Mouse (Mus musculus) cerebellum, postnatal 14 days (tissue): ENCODE data around the gene Prm1.

Experiments
- DNase-seq, 2 experiments: peaks; one replicate each; pipeline ENCODE4 v3.0.0; 2021; ENCODE audit warnings: mixed read lengths in 2 of 2

Gene Prm1

DNA sequence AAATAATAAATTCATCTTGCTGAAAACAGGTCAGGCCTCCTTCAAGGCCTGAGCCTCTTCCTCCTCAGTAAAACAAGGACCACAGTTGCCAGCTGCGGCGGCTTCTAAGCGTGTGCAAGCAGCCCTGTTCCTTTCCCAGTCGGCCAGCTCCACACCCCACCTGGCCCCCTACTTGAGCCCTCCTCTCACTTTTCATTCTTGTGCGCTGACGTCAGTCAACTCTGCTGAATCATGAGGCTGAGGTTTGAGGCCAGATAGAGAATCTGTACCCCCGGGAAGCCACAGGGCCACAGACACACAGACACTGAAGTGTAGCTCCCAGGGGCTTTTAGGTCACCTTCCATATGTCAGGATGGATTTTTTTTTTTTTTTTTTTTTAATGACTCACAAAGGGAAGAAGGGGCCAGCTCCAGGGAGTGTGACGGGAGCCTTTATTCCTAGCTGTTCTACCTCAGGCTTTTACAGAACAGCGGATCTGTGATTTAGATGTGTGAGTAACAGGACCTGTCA lies 23.7 kb downstream of the Prm1 start:
- no peak for DNase-seq

DNA sequence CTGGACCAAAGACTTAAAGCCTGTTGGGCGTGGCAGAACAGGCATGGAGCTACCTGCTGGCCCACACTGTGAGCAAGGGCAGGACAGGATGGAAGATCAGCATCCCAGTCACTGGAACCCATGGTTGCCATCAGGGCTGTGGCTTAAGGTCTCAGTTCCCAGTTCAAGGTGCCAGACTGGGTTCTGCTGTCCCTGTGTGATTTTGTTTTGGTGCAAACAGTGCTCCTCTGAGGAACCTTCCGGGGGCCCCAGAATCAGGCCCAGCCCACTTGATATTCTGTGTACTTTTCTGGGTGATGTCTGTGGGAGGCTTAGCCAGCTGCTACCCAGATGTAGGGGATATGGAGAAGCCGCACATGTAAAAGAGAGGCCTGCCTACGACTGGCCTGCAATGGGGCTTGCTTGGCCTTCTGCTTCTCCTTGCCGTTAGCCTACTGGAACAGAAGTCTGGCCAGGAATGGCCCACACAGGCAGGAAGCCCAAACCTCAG lies 25.0 kb downstream of the Prm1 start:
- DNase-seq = no peak

DNA sequence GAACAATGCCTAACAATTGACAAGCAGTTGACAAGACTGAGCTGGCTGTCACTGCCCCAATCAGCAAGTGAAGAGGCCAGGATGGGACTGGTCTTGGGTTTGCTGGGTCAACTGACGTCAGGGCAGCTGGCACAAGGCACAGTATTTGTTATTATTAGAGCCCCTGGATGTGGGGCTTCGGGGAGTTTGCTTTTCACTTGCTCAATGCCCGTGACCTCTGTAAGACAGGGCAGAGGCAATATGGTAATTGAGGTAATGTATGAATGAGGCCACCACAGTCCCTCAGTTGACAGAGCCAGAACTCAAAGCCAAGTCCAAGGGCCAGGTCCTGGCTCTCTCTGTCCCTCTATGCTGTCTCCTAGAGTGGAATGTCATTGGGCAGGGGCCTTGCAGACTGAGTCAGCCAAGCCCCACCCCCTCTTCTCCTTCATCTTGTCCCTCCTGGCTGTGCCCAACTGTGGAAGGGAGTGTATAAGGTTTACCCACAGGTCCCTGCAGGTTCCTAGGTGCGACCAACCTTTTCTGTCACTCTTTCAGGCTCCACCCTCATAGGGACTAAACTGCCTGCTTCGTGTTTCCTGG lies 28.0 kb downstream of the Prm1 start:
- DNase-seq = no peak

DNA sequence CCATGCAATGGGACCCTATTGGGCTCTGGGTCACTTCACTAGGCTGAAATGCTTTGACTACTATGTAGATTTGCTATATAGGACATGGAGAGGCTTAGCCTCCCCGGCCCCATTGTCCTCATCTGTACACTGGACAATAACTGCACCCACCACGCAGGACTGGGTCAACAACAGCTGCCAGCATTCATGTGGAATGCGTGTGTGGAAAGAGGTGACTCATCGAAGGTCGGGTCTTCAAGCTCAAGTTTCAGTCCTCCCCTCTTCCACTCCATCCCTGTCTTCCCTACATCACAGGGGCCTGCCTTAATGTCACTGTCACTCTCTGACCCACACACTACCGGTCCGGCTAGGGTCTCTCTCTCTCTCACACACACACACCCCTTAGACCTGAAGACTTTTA lies 29.3 kb downstream of the Prm1 start:
- DNase-seq = no peak

DNA sequence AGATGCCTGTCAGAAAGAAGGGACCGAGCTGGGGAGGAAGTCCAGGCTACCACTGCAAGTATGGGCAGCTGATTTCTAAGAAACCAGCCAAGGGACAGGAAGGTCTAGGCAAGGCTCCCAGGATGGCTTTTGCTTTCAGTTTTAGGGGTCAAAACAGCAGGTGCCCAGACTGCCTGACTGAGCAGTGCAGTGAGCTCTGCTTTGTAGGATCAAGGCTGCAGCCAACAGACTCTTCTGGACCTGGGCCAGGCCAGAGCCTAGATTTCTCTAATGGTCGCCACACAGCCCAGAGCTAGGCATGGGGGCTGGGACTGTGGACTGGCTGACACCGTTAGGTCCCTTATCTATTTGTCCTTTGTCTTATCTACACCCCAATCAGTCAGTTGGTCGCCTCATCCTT lies 30.9 kb downstream of the Prm1 start:
- DNase-seq = peak in 1 of 2 experiments; percentile 31

DNA sequence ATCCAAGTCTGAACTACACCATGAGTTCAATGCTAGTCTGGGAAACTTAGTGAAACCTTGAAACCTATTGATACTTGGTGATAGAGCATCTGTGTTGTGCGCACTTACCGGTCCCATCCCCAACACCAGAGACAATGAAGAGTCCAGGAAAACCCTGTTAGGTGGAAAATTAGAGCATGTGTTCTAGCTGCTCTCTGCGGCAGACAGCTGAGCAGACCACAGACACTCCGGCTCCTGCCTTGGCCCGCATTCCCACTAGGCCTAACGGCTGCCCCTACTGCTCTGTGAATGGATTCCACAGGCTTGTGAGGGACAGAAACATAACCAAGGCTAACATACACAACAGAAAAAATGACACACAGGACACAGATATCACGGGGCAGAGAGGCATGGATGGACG lies 32.1 kb downstream of the Prm1 start:
- DNase-seq = no peak

DNA sequence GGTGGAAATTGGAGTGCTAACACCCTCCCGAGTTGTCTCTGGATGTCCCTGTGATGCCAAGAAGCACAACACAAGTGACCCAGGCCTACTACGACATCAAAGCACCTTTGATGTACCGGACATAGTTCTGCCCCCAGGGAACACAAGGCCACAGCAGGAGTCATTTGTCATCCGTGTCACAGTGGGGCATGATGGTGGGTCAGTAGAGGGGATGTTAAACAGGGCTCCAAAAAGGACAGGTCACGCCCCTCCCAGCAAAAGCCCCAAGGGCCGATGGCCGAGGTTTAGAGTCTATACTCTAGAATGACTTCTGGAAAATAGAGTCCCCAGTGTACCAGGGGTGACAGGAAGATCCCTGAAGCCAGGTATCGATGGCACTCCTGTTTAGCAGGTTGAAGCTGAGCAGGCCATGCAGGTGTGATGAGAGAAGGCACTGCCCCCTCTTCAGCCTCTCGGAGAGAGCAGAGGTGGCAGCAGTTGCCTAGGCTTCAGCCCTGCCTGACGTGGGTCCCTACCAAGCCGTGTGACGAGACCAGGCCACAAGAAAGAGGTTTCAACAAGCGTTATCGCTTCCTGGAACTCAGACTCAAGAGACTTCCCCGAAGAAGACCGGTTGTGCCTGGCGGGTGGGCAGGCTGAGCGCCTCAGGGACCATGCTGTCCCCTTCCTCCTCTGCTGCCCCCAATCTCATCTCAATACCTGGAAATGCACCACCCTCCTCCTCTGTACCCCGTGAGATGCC lies 33.7 kb downstream of the Prm1 start:
- no peak for DNase-seq

DNA sequence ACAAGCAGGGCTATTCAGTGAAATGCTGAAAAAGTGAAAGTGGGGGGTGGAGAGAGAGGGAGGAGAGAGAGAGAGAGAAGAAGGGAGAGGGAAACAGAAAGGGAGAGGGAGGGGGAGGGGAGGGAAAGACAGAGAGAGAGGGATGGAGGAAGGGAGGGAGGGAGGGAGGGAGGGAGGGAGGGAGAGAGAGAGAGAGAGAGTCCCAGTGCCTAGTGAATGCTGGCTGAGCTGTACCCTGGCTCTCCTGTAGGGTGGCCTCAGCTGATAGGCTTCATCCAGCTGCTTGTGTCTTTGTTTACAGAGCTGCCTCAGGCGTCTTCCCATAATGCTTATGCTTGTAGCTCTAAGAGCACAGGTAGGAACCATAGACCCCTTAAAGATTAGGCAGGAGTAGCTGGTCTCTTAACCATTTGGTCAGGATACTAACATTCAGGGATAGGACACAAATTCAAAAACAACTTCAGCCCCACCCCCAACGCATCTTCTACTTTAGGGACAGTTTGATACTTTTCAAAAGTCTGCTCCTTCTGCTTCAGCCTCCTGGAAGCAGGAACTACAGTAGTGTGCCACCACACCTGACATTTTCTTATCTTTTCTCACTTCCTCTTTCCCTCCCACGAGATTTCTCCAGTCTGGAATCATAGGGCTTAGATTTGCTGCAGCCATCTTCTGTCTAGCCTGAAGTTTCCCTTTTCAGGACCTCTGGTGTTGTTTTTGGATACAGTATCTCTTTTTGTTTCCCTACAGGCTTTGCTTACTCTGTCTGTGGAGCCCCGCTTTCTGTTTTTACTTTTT lies 34.9 kb downstream of the Prm1 start:
- no peak for DNase-seq

DNA sequence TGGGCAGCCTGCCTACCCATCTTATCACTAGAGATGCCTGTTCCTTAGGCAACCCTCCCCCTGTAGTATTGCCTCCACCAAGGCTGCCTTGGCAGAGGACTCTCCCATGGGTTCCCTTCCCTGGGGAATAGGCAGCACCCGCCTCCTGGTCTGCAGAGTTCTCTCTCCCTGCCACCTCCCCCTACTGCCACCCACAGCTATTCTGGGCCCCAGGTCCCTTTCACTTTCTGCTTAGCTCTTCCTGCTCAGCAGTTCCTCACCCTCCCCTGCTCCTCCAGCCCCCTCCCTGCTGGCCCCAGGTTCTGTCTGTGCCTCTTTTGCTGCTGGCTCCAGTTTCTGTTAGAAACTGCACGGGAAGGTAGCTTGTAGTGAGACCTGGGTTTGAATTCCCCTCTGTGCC lies 36.0 kb downstream of the Prm1 start:
- no peak for DNase-seq

DNA sequence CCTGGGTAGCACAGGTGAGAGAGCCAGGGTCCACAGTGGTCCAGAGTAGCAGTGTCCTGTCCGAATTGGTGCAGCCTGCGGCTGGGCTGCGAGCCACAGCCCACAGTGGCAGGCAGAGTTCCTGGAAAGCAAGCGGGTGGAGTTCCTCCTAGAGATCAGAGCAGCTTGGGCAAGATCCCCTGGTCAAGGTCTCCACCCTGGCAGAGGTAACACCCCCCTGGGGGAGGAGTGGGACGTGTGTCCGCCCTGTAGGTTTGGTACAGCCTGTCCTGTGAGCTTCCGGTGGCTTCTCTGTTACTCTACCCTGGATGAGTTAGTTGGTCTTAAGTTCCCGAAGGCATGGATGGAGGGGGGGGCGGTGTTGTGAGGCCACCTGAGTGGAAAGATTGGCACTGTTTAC lies 36.8 kb downstream of the Prm1 start:
- no peak for DNase-seq

DNA sequence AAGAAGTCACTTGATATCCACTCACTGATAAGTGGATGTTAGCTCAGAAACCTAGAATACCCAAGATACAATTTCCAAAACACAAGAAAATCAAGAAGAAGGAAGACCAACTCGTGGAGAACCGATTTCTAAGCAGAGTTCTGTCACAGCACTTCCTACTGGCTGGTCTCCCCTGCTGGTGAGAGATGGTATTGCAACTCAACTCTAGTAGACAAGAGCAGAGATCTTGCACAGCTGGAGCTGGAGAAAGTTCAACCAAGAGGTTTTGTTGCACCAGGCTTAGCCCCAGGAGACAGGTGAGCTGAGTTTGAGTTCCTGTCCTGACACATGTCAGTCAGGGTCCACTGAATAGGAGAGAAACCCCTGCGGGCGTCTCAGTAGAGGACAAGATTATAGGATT lies 38.5 kb downstream of the Prm1 start:
- DNase-seq = peak; percentile 82 to 88

DNA sequence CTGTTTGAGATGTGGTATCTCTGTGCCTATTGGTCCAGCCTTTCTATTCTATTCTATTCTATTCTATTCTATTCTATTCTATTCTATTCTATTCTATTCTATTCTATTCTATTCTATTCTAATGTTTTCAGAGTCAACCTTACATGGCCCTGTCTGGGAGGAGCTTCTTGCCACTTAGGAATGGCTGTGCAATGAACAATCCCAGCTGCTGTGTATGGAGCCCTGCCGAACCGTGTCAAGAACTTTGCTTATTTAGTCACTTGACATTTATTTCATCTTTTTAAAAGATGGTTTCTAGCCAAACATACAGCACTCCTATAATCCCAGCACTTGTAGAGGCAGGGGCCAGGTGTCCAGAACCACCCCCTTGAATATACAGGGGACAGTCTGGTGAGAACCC lies 41.3 kb downstream of the Prm1 start:
- DNase-seq = no peak

DNA sequence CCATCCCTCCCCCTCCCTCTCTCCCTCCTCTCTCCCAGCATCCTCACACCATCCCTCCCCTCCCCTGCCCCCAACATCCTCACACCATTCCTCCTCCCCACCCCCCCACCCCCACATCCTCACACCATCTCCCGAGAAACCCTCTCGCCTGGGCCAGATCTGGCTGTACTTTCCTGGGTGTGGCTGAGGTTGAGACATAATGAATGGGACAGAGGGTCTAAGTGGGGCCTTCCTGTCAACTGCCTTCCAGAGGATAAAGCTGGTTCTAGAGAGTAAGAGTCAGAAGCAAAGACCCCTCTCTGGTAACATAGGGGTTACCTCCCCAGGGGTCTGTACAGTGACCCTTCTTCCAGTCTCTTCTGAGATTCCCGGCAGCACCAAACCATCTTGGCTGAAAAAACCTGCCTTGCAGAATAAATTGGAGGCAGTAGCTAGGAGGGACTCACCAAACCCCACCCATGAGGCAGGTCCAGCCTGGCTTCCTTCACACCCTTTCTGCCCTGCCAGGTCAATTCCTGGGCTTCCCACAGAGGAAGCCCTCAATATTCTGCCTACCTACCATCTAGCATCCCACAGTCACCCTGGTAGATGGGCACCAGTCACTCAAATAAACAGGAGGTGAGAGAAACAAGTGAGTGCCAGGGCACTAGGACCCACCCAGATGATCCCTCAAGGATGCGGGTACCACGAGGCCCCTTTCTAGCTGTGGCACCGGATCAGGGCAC lies 41.9 kb downstream of the Prm1 start:
- DNase-seq = no peak

DNA sequence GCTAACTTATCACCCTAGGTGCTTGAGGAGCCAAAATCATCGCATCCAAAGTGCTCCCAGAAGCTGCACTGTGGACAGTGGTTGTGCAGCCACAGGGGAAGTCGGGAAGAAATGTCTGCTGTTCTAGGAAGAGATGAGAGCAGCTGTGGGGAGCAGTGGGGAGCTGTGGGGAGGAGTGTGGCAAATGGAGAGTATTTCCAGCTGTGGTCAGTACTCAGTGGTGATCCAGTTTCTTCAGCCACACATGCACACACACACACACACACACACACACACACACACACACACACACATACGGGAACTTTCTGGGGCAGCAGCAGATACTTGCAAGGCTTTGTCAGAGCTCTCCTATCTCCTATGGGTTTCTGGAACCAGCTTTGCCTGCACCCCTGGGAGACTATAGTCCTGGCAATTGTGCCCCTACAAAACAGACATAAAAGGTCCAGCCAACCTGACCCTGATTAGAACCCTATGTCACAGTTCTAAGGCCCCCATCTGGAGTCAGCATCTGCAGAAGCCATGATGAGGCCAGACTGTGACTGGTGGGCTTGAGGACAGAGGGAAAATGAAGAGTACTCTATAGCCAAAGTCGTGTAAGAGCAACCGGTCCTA lies 43.0 kb downstream of the Prm1 start:
- no peak for DNase-seq

DNA sequence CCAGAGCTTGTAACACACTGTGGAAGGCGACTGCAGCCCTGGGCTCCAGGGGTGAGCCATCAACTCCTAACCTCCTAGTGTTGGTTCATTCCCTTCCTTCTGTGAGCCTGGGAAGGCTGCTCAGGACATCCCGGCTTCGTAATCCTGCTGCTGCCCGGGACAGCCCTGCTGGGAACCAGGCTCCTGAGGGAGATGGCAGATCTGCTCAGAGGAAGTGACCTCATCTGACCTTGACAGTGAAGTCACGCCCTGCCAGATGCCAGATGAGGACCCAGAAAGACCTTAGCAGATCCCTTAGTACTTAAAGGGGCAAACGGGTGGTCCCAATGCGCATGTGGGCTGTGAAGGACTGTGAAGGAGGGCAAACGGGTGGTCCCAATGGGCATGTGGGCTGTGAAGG lies 44.5 kb downstream of the Prm1 start:
- DNase-seq = no peak

DNA sequence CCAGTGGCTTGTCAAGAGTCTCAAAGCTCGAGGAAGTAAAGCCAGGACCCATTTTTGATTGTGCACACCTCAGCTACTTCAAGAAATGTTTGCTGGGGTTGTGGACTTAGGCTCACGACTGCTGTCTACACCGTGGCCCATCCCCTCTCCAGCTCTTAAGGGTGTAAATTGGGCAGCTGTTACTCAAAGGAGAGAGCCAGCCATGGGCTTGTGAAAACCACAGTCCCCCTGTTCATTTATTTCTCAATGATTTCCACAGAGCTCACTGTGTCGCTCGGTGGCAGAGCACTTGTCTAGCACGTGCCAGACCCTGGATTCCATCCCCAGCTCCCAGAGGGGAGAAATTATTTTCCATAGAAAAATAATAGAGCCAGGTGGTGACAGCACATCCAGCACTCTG lies 49.5 kb downstream of the Prm1 start:
- no peak for DNase-seq

DNA sequence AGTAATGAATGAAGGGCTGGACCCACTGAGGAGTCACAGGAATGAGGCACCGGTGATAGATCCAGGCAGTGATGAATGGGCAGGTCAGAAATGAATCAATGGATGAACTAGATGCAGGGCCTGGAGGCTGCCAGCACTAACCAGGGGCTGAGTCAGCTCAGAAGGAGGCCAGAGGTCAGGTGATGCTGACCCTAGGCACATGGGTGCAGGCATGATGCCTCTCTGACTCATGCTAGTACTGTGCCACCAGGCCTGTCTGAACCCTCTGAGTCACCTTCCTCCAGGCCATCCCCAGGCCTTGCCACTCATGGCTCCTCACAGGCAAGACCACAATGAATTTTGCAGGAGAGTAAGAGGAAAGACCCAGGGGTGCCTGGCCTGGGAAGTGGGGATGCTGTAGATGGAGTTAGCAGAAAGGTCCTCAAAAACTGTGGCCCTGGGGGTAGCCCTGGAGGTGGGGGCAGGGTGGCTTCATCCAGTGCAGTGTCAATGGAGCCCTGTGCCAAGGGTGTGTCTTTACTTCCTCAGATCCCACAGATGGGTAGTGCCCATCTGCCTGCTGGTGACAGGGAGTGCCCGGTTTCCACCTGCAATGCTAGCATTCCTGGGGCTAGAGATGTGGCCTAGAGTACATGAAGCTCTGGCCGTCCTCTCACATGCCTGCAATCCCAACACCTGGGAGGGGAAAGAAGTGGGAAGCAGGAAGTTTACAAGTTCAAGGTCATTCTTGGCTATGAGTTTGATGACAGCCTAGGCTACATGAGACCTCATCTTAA lies 50.9 kb downstream of the Prm1 start:
- DNase-seq = no peak

DNA sequence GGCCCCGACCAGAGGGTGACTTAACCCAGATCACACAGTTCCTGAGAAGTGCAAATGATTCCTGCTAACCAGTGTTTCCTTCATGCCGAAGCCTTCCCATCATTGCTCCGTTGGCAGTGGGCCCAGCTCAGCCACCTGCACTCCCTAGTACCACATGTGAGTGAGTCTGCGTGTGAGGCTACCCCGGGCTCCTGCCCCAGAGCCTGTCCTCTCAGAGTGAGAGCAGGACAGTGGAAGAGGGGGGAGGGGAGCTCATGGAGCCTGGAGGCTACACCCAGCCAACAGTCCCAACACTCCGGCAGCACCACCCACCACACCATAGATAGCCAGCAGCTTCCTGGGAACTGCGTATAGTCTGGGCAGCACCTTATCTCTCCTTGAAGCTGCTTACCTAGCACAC lies 55.8 kb downstream of the Prm1 start:
- DNase-seq = peak; percentile 87 to 91

DNA sequence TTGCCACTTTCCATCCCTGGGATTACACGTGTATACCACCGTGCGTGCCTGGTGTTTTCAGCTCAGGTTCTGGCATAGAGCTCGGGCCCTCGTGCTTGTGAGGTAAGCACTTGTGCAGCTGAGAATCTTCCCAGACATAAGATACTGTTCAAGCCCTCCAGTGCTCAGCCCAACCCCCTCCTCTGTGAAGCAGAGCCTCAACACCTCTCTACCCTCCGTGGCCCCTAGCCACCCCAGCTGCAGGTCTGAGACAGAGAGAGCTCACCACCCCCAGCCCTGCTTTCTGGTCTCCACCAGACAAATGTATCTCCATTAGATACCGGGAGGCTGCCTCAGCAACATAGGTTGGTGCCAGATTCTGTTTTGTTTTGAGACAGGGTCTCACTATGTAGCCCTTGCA lies 56.4 kb downstream of the Prm1 start:
- no peak for DNase-seq
